Mouse (Mus musculus) kidney, embryonic 14.5 days (tissue): ENCODE data around the gene Slc23a2. TPM values are rescaled to one million over a fixed set of nuclear protein-coding genes. Genes with fewer than 3 reads are reported as not detected.
A peak's percentile ranks its signal among the peaks of the same experiment; 100 is the strongest.

Source experiments
- ATAC-seq: fragments of 200-750 bp; cut with Nextera tagmentation; 2 replicates; pipeline ENCODE4 v1.8.0; 2017; ENCODE audit warnings: moderate number of reproducible peaks, mild to moderate bottlenecking, moderate TSS enrichment, moderate library complexity; ENCODE audit not compliant: low FRiP score, low TSS enrichment
- H3K27ac ChIP-seq: fragments of 300-500 bp; sonication (generic); 2 replicates; pipeline ENCODE4 v1.5.1; 2014; ENCODE audit warnings: low read depth, mild to moderate bottlenecking, low read length, moderate library complexity, mixed read lengths
- H3K27me3 ChIP-seq: fragments of 300-500 bp; sonication (generic); 2 replicates; pipeline ENCODE4 v1.6.1; 2014; ENCODE audit warnings: mild to moderate bottlenecking, low read length; ENCODE audit not compliant: control insufficient read depth, insufficient read depth
- H3K36me3 ChIP-seq: fragments of 300-500 bp; sonication (generic); 2 replicates; pipeline ENCODE4 v1.6.1; 2014; ENCODE audit warnings: low read length, mixed read lengths; ENCODE audit not compliant: control insufficient read depth, insufficient read depth
- H3K4me1 ChIP-seq: fragments of 300-500 bp; sonication (generic); 2 replicates; pipeline ENCODE4 v1.6.1; 2014; ENCODE audit warnings: low read length, mixed read lengths; ENCODE audit not compliant: control insufficient read depth, insufficient read depth
- H3K4me2 ChIP-seq: fragments of 300-500 bp; sonication (generic); replicated peaks from 2 replicates; pipeline ENCODE4 v1.6.1; 2014; ENCODE audit warnings: low read depth, mild to moderate bottlenecking, low read length
- H3K4me3 ChIP-seq: fragments of 300-500 bp; sonication (generic); 2 replicates; pipeline ENCODE4 v1.5.1; 2014; ENCODE audit warnings: mild to moderate bottlenecking, low read length
- H3K9ac ChIP-seq: fragments of 300-500 bp; sonication (generic); 2 replicates; pipeline ENCODE4 v1.6.1; 2014; ENCODE audit warnings: low read depth, mild to moderate bottlenecking, low read length, moderate library complexity
- H3K9me3 ChIP-seq: fragments of 300-500 bp; sonication (generic); 2 replicates; pipeline ENCODE4 v1.6.1; 2016; ENCODE audit warnings: low read length; ENCODE audit not compliant: control insufficient read depth
- WGBS: fragments of 180-500 bp; shearing (Covaris S2); extraction: QIAGEN DNeasy Blood & Tissue Kit; methylation state at CpG from one replicate; pipeline ENCODE4 v1.1.7; 2014; 5-methylcytosine and 5-hydroxymethylcytosine counted together
- polyA plus RNA-seq: library from polyadenylated mRNA; unstranded; fragments of >200 nt; fragmentation: Nextera tagmentation; extraction: Ambion mirVana; gene quantifications from 2 replicates; pipeline ENCODE4 v1.2.1, GENCODE M21; 2014

Slc23a2 gene
- polyA plus RNA-seq, 1 experiment from 2014 or later, result 18.0 TPM

GRCm38 (mm10) chr2:132043101-132043621 is 101.7 kb downstream of the Slc23a2 start:
- H3K4me3 ChIP-seq, result no peak overlapping the region
- no peak overlapping the region for H3K9ac ChIP-seq
- H3K36me3 ChIP-seq, result no peaks in the 10 kb centered on the region
- no peaks in the 10 kb centered on the region for H3K4me1 ChIP-seq
- H3K9me3 ChIP-seq, result no peaks in the 10 kb centered on the region
- H3K27me3 ChIP-seq, result no peaks in the 10 kb centered on the region
- ATAC-seq, result peak; percentile 83; the same call in 1 of the 2 replicates
- no peak overlapping the region for H3K4me2 ChIP-seq
- H3K27ac ChIP-seq, result peak overlapping the region; percentile 59; the same call in 1 of the 2 replicates
- WGBS, result 36% methylated on average over 13 of the region's 13 CpGs

GRCm38 (mm10) chr2:132039894-132040293 is 105.0 kb downstream of the Slc23a2 start:
- no peak overlapping the region for H3K4me2 ChIP-seq
- ATAC-seq, result no peak
- H3K9me3 ChIP-seq, result no peaks in the 10 kb centered on the region
- H3K9ac ChIP-seq, result no peak overlapping the region
- 55% methylated on average over 7 of the region's 7 CpGs for WGBS
- H3K4me3 ChIP-seq, result no peak overlapping the region
- H3K27me3 ChIP-seq, result no peaks in the 10 kb centered on the region
- no peak overlapping the region for H3K27ac ChIP-seq
- H3K4me1 ChIP-seq, result no peaks in the 10 kb centered on the region
- no peaks in the 10 kb centered on the region for H3K36me3 ChIP-seq

GRCm38 (mm10) chr2:132036326-132036725 is 108.6 kb downstream of the Slc23a2 start:
- ATAC-seq, result no peak
- Histone ChIP-seq H3K36me3 (no peaks in the 10 kb centered on the region), H3K4me1 (no peaks in the 10 kb centered on the region), H3K27me3 (no peaks in the 10 kb centered on the region), H3K9ac (no peak overlapping the region), H3K9me3 (no peaks in the 10 kb centered on the region), H3K4me2 (no peak overlapping the region), H3K4me3 (no peak overlapping the region), H3K27ac (no peak overlapping the region)
- 58% methylated on average over 5 of the region's 5 CpGs for WGBS

- Histone ChIP-seq H3K9ac (no peak overlapping the region), H3K4me3 (no peak overlapping the region)
Observed at GRCm38 (mm10) chr2:132035470-132035835, 109.5 kb downstream of the Slc23a2 start.

GRCm38 (mm10) chr2:132034590-132035469 is 110.1 kb downstream of the Slc23a2 start:
- Histone ChIP-seq H3K9me3 (no peaks in the 10 kb centered on the region), H3K36me3 (no peaks in the 10 kb centered on the region), H3K4me2 (no peak overlapping the region), H3K4me1 (no peaks in the 10 kb centered on the region), H3K4me3 (no peak overlapping the region), H3K27me3 (0 out of 2 replicates have a peak, but pooled peaks cover 3% of the 10 kb centered on the region), H3K9ac (no peak overlapping the region), H3K27ac (no peak overlapping the region)
- no peak for ATAC-seq
- 87% methylated on average over 4 of the region's 4 CpGs for WGBS

More at GRCm38 (mm10) chr2:132035470-132035835, 109.5 kb downstream of the Slc23a2 start:
- Histone ChIP-seq H3K27ac (no peak overlapping the region), H3K4me1 (no peaks in the 10 kb centered on the region), H3K4me2 (no peak overlapping the region), H3K9me3 (no peaks in the 10 kb centered on the region), H3K27me3 (0 out of 2 replicates have a peak, but pooled peaks cover 3% of the 10 kb centered on the region), H3K36me3 (no peaks in the 10 kb centered on the region)
- WGBS, result 73% methylated on average over 11 of the region's 11 CpGs
- no peak for ATAC-seq

- no peaks in the 10 kb centered on the region for H3K9me3 ChIP-seq
- H3K9ac ChIP-seq, result no peak overlapping the region
- ATAC-seq, result no peak
- no peak overlapping the region for H3K27ac ChIP-seq
- H3K4me1 ChIP-seq, result peaks cover 4% of the 10 kb centered on the region; the same call in 1 of the 2 replicates
- no peaks in the 10 kb centered on the region for H3K36me3 ChIP-seq
- no peak overlapping the region for H3K4me2 ChIP-seq
- 71% methylated on average over 11 of the region's 11 CpGs for WGBS
- peaks cover 28% of the 10 kb centered on the region for H3K27me3 ChIP-seq
- no peak overlapping the region for H3K4me3 ChIP-seq
Observed at GRCm38 (mm10) chr2:132031364-132032095, 113.4 kb downstream of the Slc23a2 start.

- Histone ChIP-seq H3K27ac (peak overlapping the region; percentile 53; the same call in 1 of the 2 replicates), H3K27me3 (peaks cover 28% of the 10 kb centered on the region), H3K9ac (peak overlapping the region; percentile 51; the same call in 1 of the 2 replicates), H3K36me3 (no peaks in the 10 kb centered on the region), H3K4me1 (peaks cover 4% of the 10 kb centered on the region; the same call in 1 of the 2 replicates), H3K4me2 (peak overlapping the region; percentile 96), H3K4me3 (peak overlapping the region; percentile 62), H3K9me3 (no peaks in the 10 kb centered on the region)
- no peak for ATAC-seq
- 16% methylated on average over 23 of the region's 23 CpGs for WGBS
Observed at GRCm38 (mm10) chr2:132030418-132031363, 114.2 kb downstream of the Slc23a2 start.
